Mouse (Mus musculus) left cerebral cortex, postnatal 36 days (tissue): ENCODE measurements at regions not wholly inside any gene's neighbourhood (a gene's known extent, or its start where the extent isn't known, plus 50 kb on each side); places are given as distances from the start of the nearest gene placed in this dataset.

Experiments used
- DNase-seq, 2 experiments: peaks; one replicate each; pipeline ENCODE4 v3.0.0; 2021 to 2022; ENCODE audit warnings: low spot score in 2 of 2, mixed read lengths in 1 of 2
- intact Hi-C: fragments of 180-260 bp; cut with DNase I; formaldehyde crosslinking; loops from one replicate; pipeline ENCODE4 v1.15.1; 2025

GRCm38 (mm10) chr12:5434060-5434459, 58.6 kb upstream of the Klhl29 start:
- intact Hi-C loops, result no loop called here
- DNase-seq, result no peak

- DNase-seq, result no peak
- intact Hi-C loops, result no loop called here
Measured at GRCm38 (mm10) chr12:5432688-5433087, 57.2 kb upstream of the Klhl29 start.

- intact Hi-C loops, result no loop called here
- DNase-seq, result no peak
Measured at GRCm38 (mm10) chr12:5428733-5429132, 53.3 kb upstream of the Klhl29 start.
